Mouse (Mus musculus): ENCODE results near the gene P2rx4. TPM values are rescaled to one million over a fixed set of nuclear protein-coding genes. Genes with fewer than 3 reads are reported as not detected.
"Not testable (repeated sequence)": the region's sequence is repeated elsewhere in the genome, so short reads cannot be mapped to it uniquely, and the experiment has no call there.

The P2rx4 gene
- polyA plus RNA-seq (2014; fragmentation: Nextera tagmentation; extraction: Ambion mirVana) = 20.7 and 21.1 TPM in 2 replicates

DNA sequence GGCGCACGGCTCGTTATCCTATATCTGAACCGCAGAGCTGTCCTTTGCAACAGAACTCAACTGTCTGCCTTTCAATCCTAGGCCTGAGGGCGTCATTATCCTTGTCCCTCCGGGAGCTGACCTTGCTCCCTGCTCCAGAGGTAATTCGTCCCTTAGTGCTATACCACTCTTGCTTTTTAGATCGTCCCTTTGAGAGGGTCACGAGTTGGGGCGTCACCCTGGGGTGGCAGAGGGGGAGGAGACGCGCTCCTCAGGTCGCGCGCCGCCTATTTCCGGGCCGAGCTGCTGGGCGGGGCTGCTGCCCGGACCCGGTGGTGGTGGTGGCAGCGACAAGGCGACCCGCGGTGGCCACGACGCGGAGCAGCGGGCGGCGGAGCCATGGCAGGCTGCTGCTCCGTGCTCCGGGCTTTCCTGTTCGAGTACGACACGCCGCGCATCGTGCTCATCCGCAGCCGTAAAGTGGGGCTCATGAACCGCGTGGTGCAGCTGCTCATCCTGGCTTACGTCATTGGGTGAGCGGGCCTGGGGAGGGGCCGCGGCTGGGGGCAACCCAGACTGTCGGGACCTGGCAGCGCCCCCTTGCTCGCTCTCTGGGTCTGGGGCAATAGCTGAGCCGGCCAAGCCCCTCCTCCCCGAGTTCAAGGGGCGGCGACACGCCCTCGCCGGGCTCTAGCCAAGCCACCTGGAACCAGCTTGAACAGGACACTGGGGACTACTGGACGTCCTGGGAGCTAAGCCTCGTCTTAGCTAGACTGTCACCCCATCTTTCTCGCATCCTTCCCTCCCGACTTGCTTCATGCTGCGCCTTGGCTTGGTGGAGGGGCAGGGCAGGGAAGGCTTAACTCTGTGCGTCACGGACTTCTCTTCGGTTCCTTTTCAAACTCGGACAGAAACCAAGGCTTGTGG is at the start of gene P2rx4:
Gene P2rx4 (plus strand): TSS at position 269 of the 906 bp plus-strand sequence.
- peak within 1 kb of the TSS; percentile 57 for H3K4me2 ChIP-seq (replicated peaks; ENCODE audit: low read depth, low read length)
- H3K4me1 ChIP-seq (ENCODE audit: control insufficient read depth, insufficient read depth, low read length) = 0 out of 2 replicates have a peak, but pooled peaks cover 3% of the 10 kb centered on the region
- H3K36me3 ChIP-seq (ENCODE audit: control insufficient read depth, insufficient read depth, low read length) = no peaks in the 10 kb centered on the region
- WGBS = under 1% methylated on average over 66 of the region's 66 CpGs
- no peaks in the 10 kb centered on the region for H3K9me3 ChIP-seq (ENCODE audit: control insufficient read depth, low read depth, low read length)
- peak within 1 kb of the TSS; percentile 70 for H3K4me3 ChIP-seq (ENCODE audit: low read depth, low read length)
- peak; percentile 82 for ATAC-seq (ENCODE audit: insufficient number of reproducible peaks, insufficient read depth, low FRiP score, low read depth)
- H3K9ac ChIP-seq (replicated peaks; ENCODE audit: low read depth, low read length) = peak within 1 kb of the TSS; percentile 72
- H3K27ac ChIP-seq (ENCODE audit: low read length) = peak within 1 kb of the TSS; percentile 74
- no peaks in the 10 kb centered on the region for H3K27me3 ChIP-seq (ENCODE audit: control insufficient read depth, insufficient read depth, low read length)

GRCm38 (mm10) chr5:122662501-122662900 is 44.8 kb upstream of the P2rx4 start:
- no peak for ATAC-seq (ENCODE audit: insufficient number of reproducible peaks, insufficient read depth, low FRiP score, low read depth)
- Histone ChIP-seq H3K27ac (ENCODE audit: low read length) (no peak overlapping the region), H3K9ac (replicated peaks; ENCODE audit: low read depth, low read length) (no peak overlapping the region), H3K4me1 (ENCODE audit: control insufficient read depth, insufficient read depth, low read length) (no peaks in the 10 kb centered on the region), H3K27me3 (ENCODE audit: control insufficient read depth, insufficient read depth, low read length) (no peaks in the 10 kb centered on the region), H3K4me2 (replicated peaks; ENCODE audit: low read depth, low read length) (no peak overlapping the region), H3K4me3 (ENCODE audit: low read depth, low read length) (no peak overlapping the region), H3K36me3 (ENCODE audit: control insufficient read depth, insufficient read depth, low read length) (no peaks in the 10 kb centered on the region), H3K9me3 (ENCODE audit: control insufficient read depth, low read depth, low read length) (no peaks in the 10 kb centered on the region)
- 95% methylated on average over 6 of the region's 6 CpGs for WGBS

- Histone ChIP-seq H3K27me3 (ENCODE audit: control insufficient read depth, insufficient read depth, low read length) (no peaks in the 10 kb centered on the region), H3K4me1 (ENCODE audit: control insufficient read depth, insufficient read depth, low read length) (no peaks in the 10 kb centered on the region; the same call in 1 of the 2 replicates), H3K36me3 (ENCODE audit: control insufficient read depth, insufficient read depth, low read length) (no peaks in the 10 kb centered on the region), H3K9ac (replicated peaks; ENCODE audit: low read depth, low read length) (no peak overlapping the region), H3K9me3 (ENCODE audit: control insufficient read depth, low read depth, low read length) (no peaks in the 10 kb centered on the region), H3K4me2 (replicated peaks; ENCODE audit: low read depth, low read length) (no peak overlapping the region), H3K27ac (ENCODE audit: low read length) (no peak overlapping the region), H3K4me3 (ENCODE audit: low read depth, low read length) (no peak overlapping the region)
- ATAC-seq (ENCODE audit: insufficient number of reproducible peaks, insufficient read depth, low FRiP score, low read depth) = no peak
- WGBS = 56% methylated on average over 5 of the region's 5 CpGs
Measured at GRCm38 (mm10) chr5:122665036-122665435, 42.3 kb upstream of the P2rx4 start.

DNA sequence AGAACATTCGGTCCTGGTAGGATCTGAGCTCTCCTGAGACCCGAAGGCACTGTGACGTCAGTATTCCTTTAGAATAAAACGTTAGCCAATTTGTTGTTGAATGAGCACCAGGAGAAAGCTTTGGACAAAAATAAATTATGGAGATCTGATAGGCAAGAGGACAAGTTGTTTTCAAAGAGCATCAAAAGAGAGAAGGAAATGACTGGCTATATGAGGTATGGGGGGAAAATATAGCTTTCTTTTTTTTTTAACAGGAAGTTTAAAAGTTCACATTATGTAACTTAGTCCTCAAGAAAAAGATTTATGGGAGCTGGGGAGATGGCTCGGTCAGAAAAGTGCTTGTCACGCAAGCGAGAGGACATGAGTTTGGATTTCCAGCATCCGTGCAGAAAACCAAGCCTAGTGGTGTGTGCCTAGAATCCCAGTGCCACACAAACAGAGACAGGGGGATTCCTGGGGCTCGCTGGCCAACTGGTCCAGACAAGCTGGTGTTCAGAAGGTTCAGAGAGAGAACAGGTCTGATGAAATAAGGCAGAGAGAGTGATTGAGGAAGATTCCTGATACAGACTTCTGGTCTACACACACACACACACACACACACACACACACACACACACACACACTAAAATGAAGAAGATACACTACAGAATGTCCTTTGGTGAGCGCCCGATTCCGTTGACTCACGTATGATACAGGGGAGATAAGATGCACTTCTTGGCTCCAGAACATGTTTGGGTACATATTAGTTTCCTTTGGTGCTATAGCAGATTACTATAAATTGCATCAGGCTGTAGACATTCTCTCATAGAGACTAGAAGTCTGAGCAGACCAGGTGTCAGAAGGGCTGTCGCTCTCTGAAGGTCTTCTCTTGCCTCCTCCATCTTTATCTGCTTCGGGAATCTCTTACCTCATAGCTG is 38.1 kb upstream of the P2rx4 start:
- Histone ChIP-seq H3K36me3 (ENCODE audit: control insufficient read depth, insufficient read depth, low read length) (no peaks in the 10 kb centered on the region), H3K9me3 (ENCODE audit: control insufficient read depth, low read depth, low read length) (no peaks in the 10 kb centered on the region), H3K9ac (replicated peaks; ENCODE audit: low read depth, low read length) (no peak overlapping the region), H3K27ac (ENCODE audit: low read length) (no peak overlapping the region), H3K4me1 (ENCODE audit: control insufficient read depth, insufficient read depth, low read length) (no peaks in the 10 kb centered on the region; the same call in 1 of the 2 replicates), H3K4me3 (ENCODE audit: low read depth, low read length) (no peak overlapping the region), H3K4me2 (replicated peaks; ENCODE audit: low read depth, low read length) (no peak overlapping the region), H3K27me3 (ENCODE audit: control insufficient read depth, insufficient read depth, low read length) (no peaks in the 10 kb centered on the region)
- WGBS = 63% methylated on average over 15 of the region's 15 CpGs
- no peak for ATAC-seq (ENCODE audit: insufficient number of reproducible peaks, insufficient read depth, low FRiP score, low read depth)

DNA sequence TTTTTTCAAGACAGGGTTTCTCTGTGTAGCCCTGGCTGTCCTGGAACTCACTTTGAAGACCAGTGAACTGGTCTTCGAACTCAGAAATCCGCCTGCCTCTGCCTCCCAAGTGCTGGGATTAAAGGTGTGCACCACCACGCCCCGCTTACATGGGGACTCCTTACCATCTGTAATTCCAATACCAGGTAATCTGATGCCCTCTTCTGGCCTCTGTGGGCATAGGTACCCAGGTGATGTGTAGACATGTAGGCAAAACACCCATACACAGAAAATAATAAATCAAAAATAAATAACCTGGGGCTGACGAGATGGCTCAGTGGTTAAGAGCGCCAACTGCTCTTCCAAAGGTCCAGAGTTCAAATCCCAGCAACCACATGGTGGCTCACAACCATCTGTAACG is 35.7 kb upstream of the P2rx4 start:
- not testable (repeated sequence) for H3K27ac ChIP-seq (ENCODE audit: low read length)

DNA sequence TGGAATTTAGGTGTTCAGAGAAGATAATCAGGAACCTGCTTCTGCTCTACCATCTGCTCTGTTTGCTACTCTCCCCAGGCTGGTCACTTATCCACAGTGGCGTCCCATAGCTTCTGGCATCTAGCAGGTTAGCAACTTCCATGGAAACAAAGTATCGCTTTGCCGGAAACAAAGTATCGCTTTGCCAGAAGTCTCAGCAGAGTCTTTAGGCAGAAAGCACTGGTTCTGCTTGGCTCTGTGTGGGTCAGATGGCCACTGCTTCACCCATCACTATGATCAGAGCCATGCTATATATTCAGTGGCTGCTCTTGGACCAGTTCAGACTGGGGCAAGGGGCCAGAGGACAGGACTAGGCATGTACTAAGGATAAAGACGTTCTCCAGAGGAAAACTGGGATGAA is 35.0 kb upstream of the P2rx4 start:
- H3K4me2 ChIP-seq (replicated peaks; ENCODE audit: low read depth, low read length) = no peak overlapping the region
- no peak overlapping the region for H3K4me3 ChIP-seq (ENCODE audit: low read depth, low read length)
- no peaks in the 10 kb centered on the region; the same call in 1 of the 2 replicates for H3K4me1 ChIP-seq (ENCODE audit: control insufficient read depth, insufficient read depth, low read length)
- H3K27me3 ChIP-seq (ENCODE audit: control insufficient read depth, insufficient read depth, low read length) = no peaks in the 10 kb centered on the region
- H3K9me3 ChIP-seq (ENCODE audit: control insufficient read depth, low read depth, low read length) = no peaks in the 10 kb centered on the region
- WGBS = 90% methylated on average over 5 of the region's 5 CpGs
- no peak overlapping the region for H3K27ac ChIP-seq (ENCODE audit: low read length)
- H3K9ac ChIP-seq (replicated peaks; ENCODE audit: low read depth, low read length) = no peak overlapping the region
- no peaks in the 10 kb centered on the region for H3K36me3 ChIP-seq (ENCODE audit: control insufficient read depth, insufficient read depth, low read length)
- ATAC-seq (ENCODE audit: insufficient number of reproducible peaks, insufficient read depth, low FRiP score, low read depth) = no peak

More for the DNA sequence above, 35.7 kb upstream of the P2rx4 start:
- not testable (repeated sequence) for H3K4me1 ChIP-seq (ENCODE audit: control insufficient read depth, insufficient read depth, low read length); H3K4me3 ChIP-seq (ENCODE audit: low read depth, low read length); H3K36me3 ChIP-seq (ENCODE audit: control insufficient read depth, insufficient read depth, low read length); H3K4me2 ChIP-seq (replicated peaks; ENCODE audit: low read depth, low read length); H3K9me3 ChIP-seq (ENCODE audit: control insufficient read depth, low read depth, low read length); H3K27me3 ChIP-seq (ENCODE audit: control insufficient read depth, insufficient read depth, low read length); ATAC-seq (ENCODE audit: insufficient number of reproducible peaks, insufficient read depth, low FRiP score, low read depth); H3K9ac ChIP-seq (replicated peaks; ENCODE audit: low read depth, low read length)
- WGBS = 84% methylated on average over 7 of the region's 7 CpGs

GRCm38 (mm10) chr5:122676002-122676401 is 31.3 kb upstream of the P2rx4 start:
- Histone ChIP-seq H3K4me3 (ENCODE audit: low read depth, low read length) (no peak overlapping the region), H3K4me2 (replicated peaks; ENCODE audit: low read depth, low read length) (no peak overlapping the region), H3K27me3 (ENCODE audit: control insufficient read depth, insufficient read depth, low read length) (no peaks in the 10 kb centered on the region), H3K27ac (ENCODE audit: low read length) (no peak overlapping the region), H3K9ac (replicated peaks; ENCODE audit: low read depth, low read length) (no peak overlapping the region), H3K4me1 (ENCODE audit: control insufficient read depth, insufficient read depth, low read length) (no peaks in the 10 kb centered on the region), H3K36me3 (ENCODE audit: control insufficient read depth, insufficient read depth, low read length) (no peaks in the 10 kb centered on the region), H3K9me3 (ENCODE audit: control insufficient read depth, low read depth, low read length) (no peaks in the 10 kb centered on the region)
- WGBS = 66% methylated on average over 8 of the region's 8 CpGs
- ATAC-seq (ENCODE audit: insufficient number of reproducible peaks, insufficient read depth, low FRiP score, low read depth) = peak; percentile 33; the same call in 1 of the 2 replicates

DNA sequence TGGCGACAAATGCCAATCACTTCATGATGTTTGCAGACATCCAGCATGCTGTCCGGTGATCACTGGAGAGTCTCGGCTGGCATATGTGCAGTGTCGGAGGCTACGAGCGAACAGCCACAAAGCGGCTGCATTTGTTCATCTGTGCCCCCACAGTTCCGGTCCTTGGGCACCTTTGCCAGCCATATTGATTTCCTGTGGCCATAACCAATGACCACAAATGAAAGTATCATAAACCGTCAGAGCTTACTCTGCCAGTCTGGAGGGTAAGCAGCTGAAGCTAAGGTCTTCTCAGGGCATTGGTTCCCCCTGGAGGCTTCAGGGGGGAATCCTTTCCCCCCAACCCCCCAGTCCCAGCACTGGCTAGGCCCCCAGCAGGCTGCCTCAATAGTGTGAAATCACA is 29.4 kb upstream of the P2rx4 start:
- H3K27ac ChIP-seq (ENCODE audit: low read length) = no peak overlapping the region

More for the DNA sequence above, 29.4 kb upstream of the P2rx4 start:
- H3K36me3 ChIP-seq (ENCODE audit: control insufficient read depth, insufficient read depth, low read length) = no peaks in the 10 kb centered on the region
- no peaks in the 10 kb centered on the region for H3K9me3 ChIP-seq (ENCODE audit: control insufficient read depth, low read depth, low read length)
- no peak overlapping the region for H3K9ac ChIP-seq (replicated peaks; ENCODE audit: low read depth, low read length)
- 91% methylated on average over 9 of the region's 9 CpGs for WGBS
- no peaks in the 10 kb centered on the region for H3K27me3 ChIP-seq (ENCODE audit: control insufficient read depth, insufficient read depth, low read length)
- ATAC-seq (ENCODE audit: insufficient number of reproducible peaks, insufficient read depth, low FRiP score, low read depth) = no peak
- no peak overlapping the region for H3K4me3 ChIP-seq (ENCODE audit: low read depth, low read length)
- no peak overlapping the region for H3K4me2 ChIP-seq (replicated peaks; ENCODE audit: low read depth, low read length)
- H3K4me1 ChIP-seq (ENCODE audit: control insufficient read depth, insufficient read depth, low read length) = no peaks in the 10 kb centered on the region
